Mouse (Mus musculus): ENCODE data around the gene Stab1.

GRCm38 (mm10) chr14:31184195-31184594 lies 15.8 kb upstream of the Stab1 start:
- TF ChIP-seq GATA2 (IDR thresholded peaks at IDR 0.05; ENCODE audit: borderline replicate concordance, low read depth, low read length) (no peak), TAL1 (conservative IDR thresholded peaks at IDR 0.05; ENCODE audit: low read depth, low read length) (no peak), CTCF (IDR thresholded peaks at IDR 0.05; ENCODE audit: low read depth, low read length) (no peak), GATA1 (IDR thresholded peaks at IDR 0.05; ENCODE audit: borderline replicate concordance, low read length) (no peak)

Data from G1E (cell line).